Mouse (Mus musculus) C2C12 (cell line): ENCODE data around the gene Canx.

ENCODE experiments used
- CTCF ChIP-seq: IDR thresholded peaks from one replicate; pipeline ENCODE4 v1.5.1; 2011; ENCODE audit not compliant: control insufficient read depth, insufficient read depth, insufficient read length
- MAX ChIP-seq: IDR thresholded peaks from one replicate; pipeline ENCODE4 v1.6.1; 2011; ENCODE audit warnings: mild to moderate bottlenecking, control low read depth
- USF1 ChIP-seq: IDR thresholded peaks from one replicate; pipeline ENCODE4 v1.6.1; 2011; ENCODE audit warnings: low read depth, mild to moderate bottlenecking, control low read depth, moderate library complexity

- TF ChIP-seq CTCF (no peak), MAX (peak; percentile 89), USF1 (no peak)
Measured at GRCm38 (mm10) chr11:50258310-50258709, 67.2 kb downstream of the Canx start.
